Mouse (Mus musculus) forebrain, embryonic 11.5 days (tissue): ENCODE data around the gene March1. TPM values are rescaled to one million over a fixed set of nuclear protein-coding genes. Genes with fewer than 3 reads are reported as not detected.

Experiments used
- ATAC-seq: fragments of 200-750 bp; cut with Nextera tagmentation; replicated peaks from 2 replicates; pipeline ENCODE4 v1.8.0; 2017; ENCODE audit warnings: moderate TSS enrichment; ENCODE audit not compliant: low FRiP score
- DNase-seq: peaks from one replicate; pipeline ENCODE4 v3.0.0-alpha.2; 2017; ENCODE audit warnings: low spot score
- H3K27ac ChIP-seq: fragments of 300-500 bp; sonication (generic); 2 replicates; pipeline ENCODE4 v1.5.1; 2014; ENCODE audit warnings: low read depth, low read length
- H3K27me3 ChIP-seq: fragments of 300-500 bp; sonication (generic); 2 replicates; pipeline ENCODE4 v1.6.1; 2014; ENCODE audit warnings: mild to moderate bottlenecking, low read length, mixed read lengths; ENCODE audit not compliant: control insufficient read depth, insufficient read depth
- H3K36me3 ChIP-seq: fragments of 300-500 bp; sonication (generic); 2 replicates; pipeline ENCODE4 v1.6.1; 2014; ENCODE audit warnings: mild to moderate bottlenecking, low read length, moderate library complexity, mixed read lengths; ENCODE audit not compliant: control insufficient read depth, insufficient read depth
- H3K4me1 ChIP-seq: fragments of 300-500 bp; sonication (generic); replicated peaks from 2 replicates; pipeline ENCODE4 v1.6.1; 2014; ENCODE audit warnings: low read length, mixed read lengths; ENCODE audit not compliant: control insufficient read depth, insufficient read depth
- H3K4me2 ChIP-seq: fragments of 300-500 bp; sonication (generic); 2 replicates; pipeline ENCODE4 v1.6.1; 2014; ENCODE audit warnings: low read depth, mild to moderate bottlenecking, low read length, moderate library complexity, mixed read lengths; ENCODE audit not compliant: severe bottlenecking
- H3K4me3 ChIP-seq: fragments of 300-500 bp; sonication (generic); 2 replicates; pipeline ENCODE4 v1.5.1; 2014; ENCODE audit warnings: low read depth, low read length
- H3K9ac ChIP-seq: fragments of 300-500 bp; sonication (generic); 2 replicates; pipeline ENCODE4 v1.6.1; 2014; ENCODE audit warnings: low read length
- H3K9me3 ChIP-seq: fragments of 300-500 bp; sonication (generic); 2 replicates; pipeline ENCODE4 v1.6.1; 2016; ENCODE audit warnings: low read length, mixed read lengths; ENCODE audit not compliant: control insufficient read depth
- WGBS: fragments of 180-500 bp; shearing (Covaris S2); extraction: QIAGEN DNeasy Blood & Tissue Kit; methylation state at CpG from one replicate; pipeline ENCODE4 v1.1.7; 2014; 5-methylcytosine and 5-hydroxymethylcytosine counted together
- polyA plus RNA-seq: library from polyadenylated mRNA; unstranded; fragments of >200 nt; fragmentation: Nextera tagmentation; extraction: Ambion mirVana; gene quantifications from 2 replicates; pipeline ENCODE4 v1.2.1, GENCODE M21; 2014

March1 gene
- polyA plus RNA-seq, 1 experiment from 2014 or later = 2.8 TPM

DNA sequence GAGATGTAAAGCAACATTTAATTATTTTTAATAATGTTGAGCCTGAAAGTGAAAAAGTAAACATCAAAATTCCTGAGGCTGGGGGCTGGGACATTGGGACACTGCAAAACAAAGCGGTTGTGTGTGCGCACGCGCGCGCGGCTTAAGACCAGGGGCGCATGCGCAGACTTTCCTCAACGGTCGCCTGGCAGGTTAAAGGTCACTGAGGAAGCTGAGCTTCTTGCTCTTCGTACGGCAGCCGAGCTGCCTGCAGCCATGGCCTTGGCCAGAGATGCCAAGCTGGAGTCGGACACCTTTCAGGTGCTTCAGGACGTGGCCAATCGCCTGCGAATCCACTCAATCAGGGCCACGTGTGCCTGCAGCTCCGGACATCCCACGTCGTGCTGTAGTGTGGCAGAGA lies 893.8 kb downstream of the March1 start, which contains the start of gene Tktl2:
TSS of gene Tktl2 (plus strand) at position 220 of the 400 bp plus-strand sequence.
- no peaks in the 10 kb centered on the region for H3K4me1 ChIP-seq
- H3K9ac ChIP-seq = no peak within 1 kb of the TSS
- DNase-seq (no peak), ATAC-seq (no peak)
- H3K9me3 ChIP-seq = no peaks in the 10 kb centered on the region
- no peak within 1 kb of the TSS for H3K4me3 ChIP-seq
- H3K27me3 ChIP-seq = no peaks in the 10 kb centered on the region
- no peak within 1 kb of the TSS for H3K4me2 ChIP-seq
- H3K36me3 ChIP-seq = no peaks in the 10 kb centered on the region
- 95% methylated on average over 22 of the region's 22 CpGs for WGBS
- no peak within 1 kb of the TSS for H3K27ac ChIP-seq

DNA sequence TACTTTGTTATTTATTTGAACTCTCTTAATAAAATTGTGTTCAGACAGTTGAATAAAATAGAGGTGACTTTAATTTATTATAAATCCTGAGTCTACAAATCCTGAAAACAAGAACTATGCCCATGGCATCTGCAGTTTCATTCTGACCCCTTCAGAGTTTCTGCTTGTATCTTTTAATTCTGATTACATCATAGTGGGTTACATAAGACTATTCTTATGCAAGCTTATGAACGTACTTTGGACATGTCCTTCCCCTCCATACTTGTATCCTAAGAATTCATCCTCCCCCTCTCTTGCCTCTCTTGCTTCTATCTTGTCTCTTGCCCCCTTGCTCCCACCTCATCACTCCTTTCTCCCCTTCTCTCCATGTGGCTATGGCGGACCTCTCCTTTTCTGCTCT lies 901.4 kb downstream of the March1 start:
- ATAC-seq (no peak), DNase-seq (no peak)
- WGBS = 77% methylated on average over 2 of the region's 2 CpGs
- no peak overlapping the region for H3K4me2 ChIP-seq
- no peak overlapping the region for H3K27ac ChIP-seq
- no peaks in the 10 kb centered on the region for H3K36me3 ChIP-seq
- H3K27me3 ChIP-seq = no peaks in the 10 kb centered on the region
- no peak overlapping the region for H3K9ac ChIP-seq
- H3K4me1 ChIP-seq = no peaks in the 10 kb centered on the region
- no peaks in the 10 kb centered on the region for H3K9me3 ChIP-seq
- H3K4me3 ChIP-seq = no peak overlapping the region

DNA sequence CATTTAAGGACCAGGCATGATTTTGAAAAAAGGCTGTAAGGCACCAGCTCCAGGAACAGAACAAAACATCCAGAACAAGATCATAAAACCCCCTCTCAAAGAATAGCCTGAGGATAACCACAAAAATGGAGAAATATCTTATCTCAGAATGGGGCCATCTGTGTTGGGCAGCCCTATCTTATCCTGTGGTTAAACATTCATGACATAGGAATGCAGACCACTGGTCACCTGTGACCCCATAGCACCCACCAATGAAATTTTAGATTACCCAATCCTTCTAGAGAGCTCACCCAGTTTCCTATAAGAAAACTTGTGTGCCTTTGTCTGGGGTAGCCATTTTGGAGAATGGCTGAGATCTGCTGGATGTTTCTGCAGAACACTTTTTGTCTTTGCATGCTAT lies 902.9 kb downstream of the March1 start:
- H3K4me3 ChIP-seq = no peak overlapping the region
- H3K4me2 ChIP-seq = no peak overlapping the region
- DNase-seq (no peak), ATAC-seq (no peak)
- H3K9ac ChIP-seq = no peak overlapping the region
- no peaks in the 10 kb centered on the region for H3K9me3 ChIP-seq
- H3K27ac ChIP-seq = no peak overlapping the region
- no peaks in the 10 kb centered on the region for H3K36me3 ChIP-seq
- no peaks in the 10 kb centered on the region for H3K4me1 ChIP-seq
- H3K27me3 ChIP-seq = no peaks in the 10 kb centered on the region
